Mouse (Mus musculus): ENCODE measurements around the gene Morn2. TPM values are rescaled to one million over a fixed set of nuclear protein-coding genes. Genes with fewer than 3 reads are reported as not detected.
A peak's percentile ranks its signal among the peaks of the same experiment; 100 is the strongest.
"Not testable (repeated sequence)": the region's sequence is repeated elsewhere in the genome, so short reads cannot be mapped to it uniquely, and the experiment has no call there.

The Morn2 gene
- 10 to 100 TPM in 1 of 2 experiments, 1 to 10 TPM in 1; 7.6 to 11.0 TPM for total RNA-seq (2021)
- long read RNA-seq, experiment 1, partial matches to known transcripts: 0 of 4 reads
- long read RNA-seq, experiment 1, other reads (novel, unspliced or antisense): 0 of 4 reads
- long read RNA-seq, experiment 2, partial matches to known transcripts: 0 of 4 reads
- long read RNA-seq, experiment 2, other reads (novel, unspliced or antisense): 1 of 4 reads

GRCm38 (mm10) chr17:80290074-80290657 is at the start of gene Morn2, which contains the start of gene Dhx57:
TSS of gene Morn2 (plus strand) at chr17:80290203.
TSS of gene Dhx57 (minus strand) at chr17:80290476.
- DNase-seq: peak; percentile 99
- no peak for TF ChIP-seq CTCF (IDR thresholded peaks at IDR 0.05)
- intact Hi-C loops (cut with DNase I): loop anchor here (10.0 kb wide), 1 partner anchor 265 kb away; no protein-coding TSS in a partner anchor

GRCm38 (mm10) chr17:80241594-80241993 is 48.4 kb upstream of the Morn2 start:
- no peak for TF ChIP-seq CTCF (IDR thresholded peaks at IDR 0.05)
- Histone ChIP-seq H3K4me3 (no peak overlapping the region), H3K27ac (no peak overlapping the region)
- intact Hi-C loops (cut with DNase I): no loop called here
- DNase-seq: no peak

More at GRCm38 (mm10) chr17:80290074-80290657, at the start of gene Morn2, which contains the start of gene Dhx57:
- H3K4me3 ChIP-seq: peak within 1 kb of the TSS; percentile 86
- H3K27ac ChIP-seq: peak within 1 kb of the TSS; percentile 89

GRCm38 (mm10) chr17:80243116-80243515 is 46.9 kb upstream of the Morn2 start:
- Histone ChIP-seq H3K4me3 (no peak overlapping the region), H3K27ac (no peak overlapping the region)
- no peak for DNase-seq
- intact Hi-C loops (cut with DNase I): no loop called here
- no peak for TF ChIP-seq CTCF (IDR thresholded peaks at IDR 0.05)

GRCm38 (mm10) chr17:80252757-80253525 is 37.1 kb upstream of the Morn2 start:
- intact Hi-C loops (cut with DNase I): no loop called here
- Histone ChIP-seq H3K4me3 (peak overlapping the region; percentile 43), H3K27ac (peak overlapping the region; percentile 83)
- peak; percentile 32 for DNase-seq
- no peak for TF ChIP-seq CTCF (IDR thresholded peaks at IDR 0.05)

- Histone ChIP-seq H3K4me3 (no peak overlapping the region; the same call in 1 of the 2 replicates), H3K27ac (peak overlapping the region; percentile 83)
- DNase-seq: no peak
- no peak for TF ChIP-seq CTCF (IDR thresholded peaks at IDR 0.05)
- intact Hi-C loops (cut with DNase I): no loop called here
Observed at GRCm38 (mm10) chr17:80254421-80254820, 35.6 kb upstream of the Morn2 start.

GRCm38 (mm10) chr17:80255208-80255607 is 34.8 kb upstream of the Morn2 start:
- TF ChIP-seq CTCF (IDR thresholded peaks at IDR 0.05): no peak
- peak overlapping the region; percentile 62 for H3K4me3 ChIP-seq
- DNase-seq: peak; percentile 86
- peak overlapping the region; percentile 83 for H3K27ac ChIP-seq
- intact Hi-C loops (cut with DNase I): no loop called here

- intact Hi-C loops (cut with DNase I): no loop called here
- TF ChIP-seq CTCF (IDR thresholded peaks at IDR 0.05): no peak
- DNase-seq: no peak
- Histone ChIP-seq H3K4me3 (no peak overlapping the region), H3K27ac (no peak overlapping the region)
Observed at GRCm38 (mm10) chr17:80267065-80267464, 22.9 kb upstream of the Morn2 start.

GRCm38 (mm10) chr17:80268151-80268550 is 21.9 kb upstream of the Morn2 start:
- TF ChIP-seq CTCF (IDR thresholded peaks at IDR 0.05): no peak
- intact Hi-C loops (cut with DNase I): no loop called here
- DNase-seq: no peak

GRCm38 (mm10) chr17:80270622-80271021 is 19.4 kb upstream of the Morn2 start:
- DNase-seq; H3K4me3 ChIP-seq; intact Hi-C loops (cut with DNase I); H3K27ac ChIP-seq: not testable (repeated sequence)

More at GRCm38 (mm10) chr17:80268151-80268550, 21.9 kb upstream of the Morn2 start:
- Histone ChIP-seq H3K27ac (no peak overlapping the region), H3K4me3 (no peak overlapping the region)

GRCm38 (mm10) chr17:80278255-80278654 is 11.7 kb upstream of the Morn2 start:
- no peak overlapping the region for H3K27ac ChIP-seq
- H3K4me3 ChIP-seq: no peak overlapping the region
- no peak for DNase-seq
- TF ChIP-seq CTCF (IDR thresholded peaks at IDR 0.05): no peak
- intact Hi-C loops (cut with DNase I): no loop called here

- no peak for DNase-seq
- intact Hi-C loops (cut with DNase I): no loop called here
- no peak for TF ChIP-seq CTCF (IDR thresholded peaks at IDR 0.05)
- no peak overlapping the region for H3K27ac ChIP-seq
- H3K4me3 ChIP-seq: no peak overlapping the region
Observed at GRCm38 (mm10) chr17:80279340-80280070, 10.5 kb upstream of the Morn2 start.

GRCm38 (mm10) chr17:80284446-80284845 is 5.6 kb upstream of the Morn2 start:
- Histone ChIP-seq H3K4me3 (peak overlapping the region; percentile 15; the same call in 1 of the 2 replicates), H3K27ac (no peak overlapping the region)
- TF ChIP-seq CTCF (IDR thresholded peaks at IDR 0.05): no peak
- intact Hi-C loops (cut with DNase I): no loop called here
- DNase-seq: no peak
